Mouse (Mus musculus): ENCODE measurements around the gene Sdk1. TPM values are rescaled to one million over a fixed set of nuclear protein-coding genes. Genes with fewer than 3 reads are reported as not detected.

Gene Sdk1
- polyA plus RNA-seq, 1 experiment = 1.6 TPM

DNA sequence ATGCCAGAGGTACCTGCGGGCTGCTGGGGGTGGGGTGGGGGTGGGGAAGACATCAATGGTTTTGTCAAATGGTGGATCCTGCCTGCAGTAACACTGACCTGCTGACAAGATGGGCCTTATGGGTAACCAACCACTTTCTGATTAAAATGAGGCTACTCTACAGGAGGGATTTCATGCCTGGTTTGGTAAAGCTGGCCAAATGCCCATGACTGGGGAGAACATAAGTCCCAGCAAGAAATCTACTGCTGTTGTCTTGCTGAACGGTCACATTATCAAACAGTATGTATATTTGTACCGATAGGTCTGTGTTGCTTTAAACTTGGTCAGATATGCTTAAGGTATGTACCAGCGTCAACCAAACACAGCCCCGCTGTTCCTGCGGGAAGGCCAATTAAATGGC lies 594.3 kb downstream of the Sdk1 start:
- Histone ChIP-seq H3K4me3 (ENCODE audit: low read depth, low read length) (no peak overlapping the region), H3K9me3 (replicated peaks; ENCODE audit: control insufficient read depth, insufficient read depth, low read length, poor library complexity, severe bottlenecking) (no peaks in the 10 kb centered on the region), H3K36me3 (ENCODE audit: control insufficient read depth, insufficient read depth, low read length, poor library complexity, severe bottlenecking) (no peaks in the 10 kb centered on the region), H3K27me3 (ENCODE audit: control insufficient read depth, insufficient read depth, low read length, poor library complexity, severe bottlenecking) (no peaks in the 10 kb centered on the region; the same call in 1 of the 2 replicates), H3K4me1 (ENCODE audit: control insufficient read depth, insufficient read depth, low read length) (peaks cover 6% of the 10 kb centered on the region), H3K27ac (ENCODE audit: insufficient read depth, low read length) (no peak overlapping the region), H3K9ac (ENCODE audit: low read depth, poor library complexity, severe bottlenecking) (no peak overlapping the region)
- TF ChIP-seq EP300 (IDR thresholded peaks at IDR 0.05; ENCODE audit: insufficient read depth, low read depth, low read length) = no peak
- no peak for TF ChIP-seq POLR2A (IDR thresholded peaks at IDR 0.05; ENCODE audit: insufficient read depth, low read length)
- TF ChIP-seq CTCF (IDR thresholded peaks at IDR 0.05; ENCODE audit: low read depth, low read length) = no peak

DNA sequence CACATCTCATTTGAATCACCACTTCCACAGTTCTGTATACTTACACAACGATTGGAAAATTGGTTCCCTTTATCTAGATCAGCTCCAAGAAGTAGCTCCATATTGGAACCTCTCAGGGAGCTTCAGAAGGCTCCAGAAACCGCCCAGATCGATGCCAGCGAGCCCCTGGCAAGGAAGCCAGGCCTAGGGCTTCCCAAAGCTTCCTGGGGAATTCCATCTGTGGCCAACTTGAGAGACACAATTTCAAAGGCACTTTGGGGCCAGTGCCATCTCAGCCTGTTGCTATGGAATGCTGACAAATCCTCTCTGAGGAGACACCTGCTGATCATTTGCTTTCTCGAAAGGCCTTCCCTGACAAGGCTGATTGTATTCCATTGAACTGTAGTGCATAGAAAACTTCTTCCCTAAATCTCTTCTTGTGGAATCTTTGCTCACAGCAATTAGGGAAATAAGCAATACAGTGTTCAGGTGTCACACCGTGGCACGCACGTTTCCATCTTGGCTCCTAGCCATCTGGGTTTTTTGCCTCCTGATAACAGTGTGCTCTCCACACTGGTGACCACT lies 595.7 kb downstream of the Sdk1 start:
- H3K27me3 ChIP-seq (ENCODE audit: control insufficient read depth, insufficient read depth, low read length, poor library complexity, severe bottlenecking) = no peaks in the 10 kb centered on the region; the same call in 1 of the 2 replicates
- H3K27ac ChIP-seq (ENCODE audit: insufficient read depth, low read length) = no peak overlapping the region
- H3K9me3 ChIP-seq (replicated peaks; ENCODE audit: control insufficient read depth, insufficient read depth, low read length, poor library complexity, severe bottlenecking) = no peaks in the 10 kb centered on the region
- TF ChIP-seq POLR2A (IDR thresholded peaks at IDR 0.05; ENCODE audit: insufficient read depth, low read length) = no peak
- no peak for TF ChIP-seq EP300 (IDR thresholded peaks at IDR 0.05; ENCODE audit: insufficient read depth, low read depth, low read length)
- no peak for TF ChIP-seq CTCF (IDR thresholded peaks at IDR 0.05; ENCODE audit: low read depth, low read length)
- H3K9ac ChIP-seq (ENCODE audit: low read depth, poor library complexity, severe bottlenecking) = no peak overlapping the region
- no peaks in the 10 kb centered on the region for H3K36me3 ChIP-seq (ENCODE audit: control insufficient read depth, insufficient read depth, low read length, poor library complexity, severe bottlenecking)
- H3K4me3 ChIP-seq (ENCODE audit: low read depth, low read length) = no peak overlapping the region
- H3K4me1 ChIP-seq (ENCODE audit: control insufficient read depth, insufficient read depth, low read length) = peaks cover 6% of the 10 kb centered on the region

GRCm38 (mm10) chr5:141844701-141845100 lies 603.4 kb downstream of the Sdk1 start:
- Histone ChIP-seq H3K4me3 (ENCODE audit: low read depth, low read length) (no peak overlapping the region), H3K9ac (ENCODE audit: low read depth, poor library complexity, severe bottlenecking) (no peak overlapping the region), H3K9me3 (replicated peaks; ENCODE audit: control insufficient read depth, insufficient read depth, low read length, poor library complexity, severe bottlenecking) (no peaks in the 10 kb centered on the region), H3K27ac (ENCODE audit: insufficient read depth, low read length) (no peak overlapping the region), H3K4me1 (ENCODE audit: control insufficient read depth, insufficient read depth, low read length) (no peaks in the 10 kb centered on the region), H3K27me3 (ENCODE audit: control insufficient read depth, insufficient read depth, low read length, poor library complexity, severe bottlenecking) (no peaks in the 10 kb centered on the region), H3K36me3 (ENCODE audit: control insufficient read depth, insufficient read depth, low read length, poor library complexity, severe bottlenecking) (no peaks in the 10 kb centered on the region)
- no peak for TF ChIP-seq CTCF (IDR thresholded peaks at IDR 0.05; ENCODE audit: low read depth, low read length)
- TF ChIP-seq POLR2A (IDR thresholded peaks at IDR 0.05; ENCODE audit: insufficient read depth, low read length) = no peak
- no peak for TF ChIP-seq EP300 (IDR thresholded peaks at IDR 0.05; ENCODE audit: insufficient read depth, low read depth, low read length)

DNA sequence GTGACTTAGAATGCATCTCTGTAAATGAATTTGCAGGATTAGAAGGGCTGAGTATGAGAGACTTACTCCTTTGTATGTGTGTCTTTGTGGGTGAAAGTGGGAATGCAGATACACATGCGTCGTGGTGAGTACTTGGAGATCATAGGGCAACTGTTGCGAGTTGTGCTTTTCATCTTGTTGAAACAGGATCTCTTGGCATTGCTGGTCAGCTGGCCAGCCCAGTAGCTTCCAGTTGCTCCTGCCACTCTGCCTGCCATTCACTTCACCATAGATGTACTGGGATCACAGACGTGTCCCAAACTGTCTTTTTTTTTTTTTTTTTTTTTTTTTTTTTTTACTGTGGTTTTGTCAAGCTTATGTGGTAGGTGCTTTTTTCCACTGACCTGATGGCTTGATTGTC lies 606.4 kb downstream of the Sdk1 start:
- Histone ChIP-seq H3K27me3 (ENCODE audit: control insufficient read depth, insufficient read depth, low read length, poor library complexity, severe bottlenecking) (no peaks in the 10 kb centered on the region), H3K27ac (ENCODE audit: insufficient read depth, low read length) (no peak overlapping the region), H3K36me3 (ENCODE audit: control insufficient read depth, insufficient read depth, low read length, poor library complexity, severe bottlenecking) (no peaks in the 10 kb centered on the region), H3K9ac (ENCODE audit: low read depth, poor library complexity, severe bottlenecking) (no peak overlapping the region), H3K9me3 (replicated peaks; ENCODE audit: control insufficient read depth, insufficient read depth, low read length, poor library complexity, severe bottlenecking) (no peaks in the 10 kb centered on the region), H3K4me3 (ENCODE audit: low read depth, low read length) (no peak overlapping the region), H3K4me1 (ENCODE audit: control insufficient read depth, insufficient read depth, low read length) (peaks cover 2% of the 10 kb centered on the region)
- no peak for TF ChIP-seq CTCF (IDR thresholded peaks at IDR 0.05; ENCODE audit: low read depth, low read length)
- TF ChIP-seq EP300 (IDR thresholded peaks at IDR 0.05; ENCODE audit: insufficient read depth, low read depth, low read length) = no peak
- no peak for TF ChIP-seq POLR2A (IDR thresholded peaks at IDR 0.05; ENCODE audit: insufficient read depth, low read length)

- H3K27ac ChIP-seq (ENCODE audit: insufficient read depth, low read length) = no peak overlapping the region
- TF ChIP-seq EP300 (IDR thresholded peaks at IDR 0.05; ENCODE audit: insufficient read depth, low read depth, low read length) (peak; percentile 71; the same call in 1 of the 2 replicates), CTCF (IDR thresholded peaks at IDR 0.05; ENCODE audit: low read depth, low read length) (no peak)
These were observed 610.9 kb downstream of the Sdk1 start for GRCm38 (mm10) chr5:141852175-141852574.

DNA sequence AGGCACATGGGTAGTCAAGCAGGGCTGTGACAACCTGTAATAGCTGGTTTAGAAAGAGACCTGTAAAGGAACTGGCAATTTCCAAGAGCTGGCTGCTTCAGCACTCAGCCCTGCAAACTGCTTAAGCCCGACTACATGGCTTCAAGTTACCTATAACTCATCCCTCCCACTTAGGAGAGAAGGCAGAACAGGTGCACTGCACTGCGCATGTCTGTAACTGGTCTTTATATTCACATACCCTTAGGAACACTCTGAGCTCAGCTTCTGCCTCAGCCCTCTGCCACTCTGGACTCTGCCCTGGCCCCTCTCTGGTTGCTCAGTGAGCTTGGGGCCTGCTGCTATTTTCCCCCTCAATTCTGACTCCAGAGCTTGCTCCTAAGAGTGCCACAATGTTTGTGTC lies 615.2 kb downstream of the Sdk1 start:
- Histone ChIP-seq H3K27ac (ENCODE audit: insufficient read depth, low read length) (no peak overlapping the region), H3K9ac (ENCODE audit: low read depth, poor library complexity, severe bottlenecking) (no peak overlapping the region), H3K9me3 (replicated peaks; ENCODE audit: control insufficient read depth, insufficient read depth, low read length, poor library complexity, severe bottlenecking) (no peaks in the 10 kb centered on the region), H3K36me3 (ENCODE audit: control insufficient read depth, insufficient read depth, low read length, poor library complexity, severe bottlenecking) (no peaks in the 10 kb centered on the region), H3K4me3 (ENCODE audit: low read depth, low read length) (no peak overlapping the region), H3K27me3 (ENCODE audit: control insufficient read depth, insufficient read depth, low read length, poor library complexity, severe bottlenecking) (no peaks in the 10 kb centered on the region), H3K4me1 (ENCODE audit: control insufficient read depth, insufficient read depth, low read length) (peaks cover 2% of the 10 kb centered on the region)
- TF ChIP-seq EP300 (IDR thresholded peaks at IDR 0.05; ENCODE audit: insufficient read depth, low read depth, low read length) (no peak), CTCF (IDR thresholded peaks at IDR 0.05; ENCODE audit: low read depth, low read length) (no peak), POLR2A (IDR thresholded peaks at IDR 0.05; ENCODE audit: insufficient read depth, low read length) (no peak)

More at GRCm38 (mm10) chr5:141852175-141852574, 610.9 kb downstream of the Sdk1 start:
- Histone ChIP-seq H3K36me3 (ENCODE audit: control insufficient read depth, insufficient read depth, low read length, poor library complexity, severe bottlenecking) (no peaks in the 10 kb centered on the region), H3K9ac (ENCODE audit: low read depth, poor library complexity, severe bottlenecking) (no peak overlapping the region), H3K4me3 (ENCODE audit: low read depth, low read length) (no peak overlapping the region), H3K9me3 (replicated peaks; ENCODE audit: control insufficient read depth, insufficient read depth, low read length, poor library complexity, severe bottlenecking) (no peaks in the 10 kb centered on the region), H3K4me1 (ENCODE audit: control insufficient read depth, insufficient read depth, low read length) (peaks cover 2% of the 10 kb centered on the region), H3K27me3 (ENCODE audit: control insufficient read depth, insufficient read depth, low read length, poor library complexity, severe bottlenecking) (no peaks in the 10 kb centered on the region)
